15 mouse cellular contexts compared by ENCODE assay signal in the genomic region with DNA sequence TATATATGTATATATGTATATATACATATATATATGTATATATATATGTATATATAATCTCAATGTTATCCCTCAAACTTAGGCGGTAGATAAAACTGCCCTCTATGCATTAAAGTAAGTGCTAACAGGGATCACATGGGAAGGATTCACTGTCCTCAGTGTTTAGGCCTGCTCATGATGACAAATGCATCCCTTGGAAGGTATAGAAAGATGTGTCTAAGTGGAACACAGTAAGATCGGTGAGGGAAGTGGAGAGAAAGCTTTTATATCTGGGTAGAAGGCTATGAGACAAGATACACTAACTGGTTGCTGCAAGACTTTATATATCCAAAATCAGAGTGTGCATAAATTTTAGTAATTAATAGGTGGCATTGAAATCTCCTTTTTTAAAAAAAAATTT.
"Had no signal": no experiment of that assay in that cellular context is flagged by ENCODE, and none has a peak within 500 bp of the region (broad histone marks: within the 10 kb centered on the region; RNA-seq: fewer than 3 reads in every experiment).

No protein-coding gene starts in this region.

- H3K36me3 ChIP-seq: limb, embryonic 12.5 days; liver, embryonic 13.5 days; lung, embryonic 15.5 days; stomach, embryonic 15.5 days had no signal

- H3K9me3 ChIP-seq: limb, embryonic 12.5 days; liver, embryonic 13.5 days; lung, embryonic 15.5 days; stomach, embryonic 15.5 days had no signal

- H3K4me3 ChIP-seq: limb, embryonic 12.5 days; liver, embryonic 13.5 days; lung, embryonic 15.5 days; stomach, embryonic 15.5 days had no signal

- H3K27me3 ChIP-seq: limb, embryonic 12.5 days; liver, embryonic 13.5 days; lung, embryonic 15.5 days; stomach, embryonic 15.5 days had no signal

- H3K4me1 ChIP-seq: limb, embryonic 12.5 days; liver, embryonic 13.5 days; lung, embryonic 15.5 days; stomach, embryonic 15.5 days had no signal

- ATAC-seq: liver, postnatal 0 days had no signal

- H3K4me2 ChIP-seq: limb, embryonic 12.5 days; liver, embryonic 13.5 days; lung, embryonic 15.5 days; stomach, embryonic 15.5 days had no signal

- H3K9ac ChIP-seq: limb, embryonic 12.5 days; liver, embryonic 13.5 days; liver, postnatal 0 days; lung, embryonic 15.5 days; stomach, embryonic 15.5 days had no signal

- DNase-seq: kidney, adult 11 months; kidney, adult 9 months; kidney, postnatal 36 days; layer of hippocampus, adult 9-11 months; layer of hippocampus, postnatal 36 days; liver; liver, embryonic 13.5 days; liver, postnatal 0 days; right cerebral cortex, postnatal 4 days; spleen, adult 18-20 months; thymus, postnatal 4 days had no signal

- H3K27ac ChIP-seq: kidney, postnatal 0 days; limb, embryonic 12.5 days; liver, embryonic 13.5 days; lung, embryonic 15.5 days; stomach, embryonic 15.5 days had no signal
